Mouse (Mus musculus): ENCODE measurements around the gene Ficd. TPM values are rescaled to one million over a fixed set of nuclear protein-coding genes. Genes with fewer than 3 reads are reported as not detected.

Gene Ficd
- polyA plus RNA-seq, 1 experiment from 2014 or later = 3.6 TPM

GRCm38 (mm10) chr5:113719221-113719661, 16.4 kb upstream of the Ficd start:
- H3K36me3 ChIP-seq (replicated peaks) = no peaks in the 10 kb centered on the region
- H3K27me3 ChIP-seq (replicated peaks; ENCODE audit: low read depth, poor library complexity, severe bottlenecking) = peaks cover 9% of the 10 kb centered on the region; the same call in 1 of the 2 replicates
- H3K4me3 ChIP-seq = no peak overlapping the region
- DNase-seq (ENCODE audit: low spot score) = no peak
- WGBS = 87% methylated on average over 8 of the region's 8 CpGs
- H3K27ac ChIP-seq (replicated peaks) = no peak overlapping the region
- H3K4me1 ChIP-seq = peaks cover 18% of the 10 kb centered on the region
- H3K9me3 ChIP-seq = 0 out of 2 replicates have a peak, but pooled peaks cover 2% of the 10 kb centered on the region

- WGBS = 89% methylated on average over 10 of the region's 10 CpGs
Measured at GRCm38 (mm10) chr5:113722224-113723013, 13.2 kb upstream of the Ficd start.

GRCm38 (mm10) chr5:113723567-113724237, 11.9 kb upstream of the Ficd start:
- 0 out of 2 replicates have a peak, but pooled peaks cover 2% of the 10 kb centered on the region for H3K9me3 ChIP-seq
- DNase-seq (ENCODE audit: low spot score) = no peak
- H3K27me3 ChIP-seq (replicated peaks; ENCODE audit: low read depth, poor library complexity, severe bottlenecking) = peaks cover 14% of the 10 kb centered on the region; the same call in 1 of the 2 replicates
- H3K4me3 ChIP-seq = no peak overlapping the region
- no peak overlapping the region for H3K27ac ChIP-seq (replicated peaks)
- peaks cover 23% of the 10 kb centered on the region for H3K4me1 ChIP-seq
- WGBS = 40% methylated on average over 8 of the region's 8 CpGs
- H3K36me3 ChIP-seq (replicated peaks) = no peaks in the 10 kb centered on the region

More at GRCm38 (mm10) chr5:113722224-113723013, 13.2 kb upstream of the Ficd start:
- DNase-seq (ENCODE audit: low spot score) = no peak
- Histone ChIP-seq H3K4me3 (no peak overlapping the region), H3K27ac (replicated peaks) (no peak overlapping the region), H3K27me3 (replicated peaks; ENCODE audit: low read depth, poor library complexity, severe bottlenecking) (peaks cover 14% of the 10 kb centered on the region; the same call in 1 of the 2 replicates), H3K4me1 (peaks cover 13% of the 10 kb centered on the region), H3K9me3 (0 out of 2 replicates have a peak, but pooled peaks cover 2% of the 10 kb centered on the region), H3K36me3 (replicated peaks) (no peaks in the 10 kb centered on the region)

GRCm38 (mm10) chr5:113724446-113724845, 11.2 kb upstream of the Ficd start, which contains the start of gene 1700069L16Rik:
Gene 1700069L16Rik (minus strand): TSS chr5:113724772.
- Histone ChIP-seq H3K27me3 (replicated peaks; ENCODE audit: low read depth, poor library complexity, severe bottlenecking) (peaks cover 14% of the 10 kb centered on the region; the same call in 1 of the 2 replicates), H3K4me1 (peaks cover 27% of the 10 kb centered on the region), H3K9me3 (0 out of 2 replicates have a peak, but pooled peaks cover 2% of the 10 kb centered on the region), H3K27ac (replicated peaks) (no peak within 1 kb of the TSS), H3K4me3 (no peak within 1 kb of the TSS), H3K36me3 (replicated peaks) (no peaks in the 10 kb centered on the region)
- peak; percentile 88 for DNase-seq (ENCODE audit: low spot score)
- 3% methylated on average over 15 of the region's 15 CpGs for WGBS

- WGBS = 73% methylated on average over 12 of the region's 12 CpGs
- Histone ChIP-seq H3K4me3 (no peak overlapping the region), H3K27ac (replicated peaks) (no peak overlapping the region), H3K27me3 (replicated peaks; ENCODE audit: low read depth, poor library complexity, severe bottlenecking) (peaks cover 14% of the 10 kb centered on the region; the same call in 1 of the 2 replicates), H3K9me3 (0 out of 2 replicates have a peak, but pooled peaks cover 2% of the 10 kb centered on the region), H3K36me3 (replicated peaks) (no peaks in the 10 kb centered on the region), H3K4me1 (peaks cover 32% of the 10 kb centered on the region)
- no peak for DNase-seq (ENCODE audit: low spot score)
Measured at GRCm38 (mm10) chr5:113725417-113725816, 10.2 kb upstream of the Ficd start.

GRCm38 (mm10) chr5:113726618-113727017, 9.0 kb upstream of the Ficd start:
- 81% methylated on average over 6 of the region's 6 CpGs for WGBS
- H3K36me3 ChIP-seq (replicated peaks) = no peaks in the 10 kb centered on the region
- no peak overlapping the region for H3K4me3 ChIP-seq

GRCm38 (mm10) chr5:113727238-113727637, 8.4 kb upstream of the Ficd start:
- Histone ChIP-seq H3K9me3 (0 out of 2 replicates have a peak, but pooled peaks cover under 1% of the 10 kb centered on the region), H3K27me3 (replicated peaks; ENCODE audit: low read depth, poor library complexity, severe bottlenecking) (peaks cover 14% of the 10 kb centered on the region; the same call in 1 of the 2 replicates), H3K4me1 (peaks cover 37% of the 10 kb centered on the region), H3K36me3 (replicated peaks) (no peaks in the 10 kb centered on the region), H3K4me3 (no peak overlapping the region), H3K27ac (replicated peaks) (no peak overlapping the region)
- WGBS = 66% methylated on average over 12 of the region's 12 CpGs
- DNase-seq (ENCODE audit: low spot score) = no peak

More at GRCm38 (mm10) chr5:113726618-113727017, 9.0 kb upstream of the Ficd start:
- Histone ChIP-seq H3K27ac (replicated peaks) (no peak overlapping the region), H3K9me3 (0 out of 2 replicates have a peak, but pooled peaks cover 2% of the 10 kb centered on the region), H3K27me3 (replicated peaks; ENCODE audit: low read depth, poor library complexity, severe bottlenecking) (peaks cover 14% of the 10 kb centered on the region; the same call in 1 of the 2 replicates), H3K4me1 (peaks cover 37% of the 10 kb centered on the region)
- DNase-seq (ENCODE audit: low spot score) = no peak

- peaks cover 14% of the 10 kb centered on the region; the same call in 1 of the 2 replicates for H3K27me3 ChIP-seq (replicated peaks; ENCODE audit: low read depth, poor library complexity, severe bottlenecking)
- H3K9me3 ChIP-seq = no peaks in the 10 kb centered on the region
- H3K4me3 ChIP-seq = no peak overlapping the region
- 62% methylated on average over 7 of the region's 7 CpGs for WGBS
- no peak for DNase-seq (ENCODE audit: low spot score)
- H3K4me1 ChIP-seq = peaks cover 37% of the 10 kb centered on the region
- no peaks in the 10 kb centered on the region for H3K36me3 ChIP-seq (replicated peaks)
- H3K27ac ChIP-seq (replicated peaks) = no peak overlapping the region
Measured at GRCm38 (mm10) chr5:113728011-113728410, 7.6 kb upstream of the Ficd start.

GRCm38 (mm10) chr5:113728691-113729090, 6.9 kb upstream of the Ficd start:
- H3K27me3 ChIP-seq (replicated peaks; ENCODE audit: low read depth, poor library complexity, severe bottlenecking) = peaks cover 11% of the 10 kb centered on the region; the same call in 1 of the 2 replicates
- WGBS = 87% methylated on average over 7 of the region's 7 CpGs
- no peak for DNase-seq (ENCODE audit: low spot score)

GRCm38 (mm10) chr5:113730641-113731121, 4.9 kb upstream of the Ficd start:
- Histone ChIP-seq H3K36me3 (replicated peaks) (no peaks in the 10 kb centered on the region), H3K27ac (replicated peaks) (no peak overlapping the region)
- 67% methylated on average over 7 of the region's 7 CpGs for WGBS

More at GRCm38 (mm10) chr5:113728691-113729090, 6.9 kb upstream of the Ficd start:
- Histone ChIP-seq H3K9me3 (no peaks in the 10 kb centered on the region), H3K36me3 (replicated peaks) (no peaks in the 10 kb centered on the region), H3K4me1 (peaks cover 34% of the 10 kb centered on the region), H3K27ac (replicated peaks) (peak overlapping the region; percentile 4; the same call in 1 of the 2 replicates), H3K4me3 (no peak overlapping the region)

GRCm38 (mm10) chr5:113731174-113731573, 4.4 kb upstream of the Ficd start:
- peaks cover 39% of the 10 kb centered on the region for H3K4me1 ChIP-seq
- no peak for DNase-seq (ENCODE audit: low spot score)
- WGBS = 90% methylated on average over 7 of the region's 7 CpGs
- no peak overlapping the region for H3K4me3 ChIP-seq
- 0 out of 2 replicates have a peak, but pooled peaks cover 2% of the 10 kb centered on the region for H3K27me3 ChIP-seq (replicated peaks; ENCODE audit: low read depth, poor library complexity, severe bottlenecking)
- H3K9me3 ChIP-seq = no peaks in the 10 kb centered on the region
- H3K27ac ChIP-seq (replicated peaks) = no peak overlapping the region
- H3K36me3 ChIP-seq (replicated peaks) = no peaks in the 10 kb centered on the region

More at GRCm38 (mm10) chr5:113730641-113731121, 4.9 kb upstream of the Ficd start:
- Histone ChIP-seq H3K4me3 (no peak overlapping the region), H3K9me3 (no peaks in the 10 kb centered on the region), H3K27me3 (replicated peaks; ENCODE audit: low read depth, poor library complexity, severe bottlenecking) (peaks cover 5% of the 10 kb centered on the region; the same call in 1 of the 2 replicates), H3K4me1 (peaks cover 35% of the 10 kb centered on the region)
- DNase-seq (ENCODE audit: low spot score) = peak; percentile 23

- no peaks in the 10 kb centered on the region for H3K36me3 ChIP-seq (replicated peaks)
- peak; percentile 68 for DNase-seq (ENCODE audit: low spot score)
- WGBS = 27% methylated on average over 6 of the region's 6 CpGs
- H3K4me1 ChIP-seq = peaks cover 48% of the 10 kb centered on the region
- no peak overlapping the region for H3K4me3 ChIP-seq
- H3K9me3 ChIP-seq = no peaks in the 10 kb centered on the region
- H3K27ac ChIP-seq (replicated peaks) = no peak overlapping the region
- H3K27me3 ChIP-seq (replicated peaks; ENCODE audit: low read depth, poor library complexity, severe bottlenecking) = no peaks in the 10 kb centered on the region
Measured at GRCm38 (mm10) chr5:113732182-113732581, 3.4 kb upstream of the Ficd start.

Data from embryonic facial prominence, embryonic 10.5 days (tissue).